Mouse (Mus musculus) monocyte, adult 5-6 weeks (primary cell): ENCODE data around the gene Pdzd2. TPM values are rescaled to one million over a fixed set of nuclear protein-coding genes. Genes with fewer than 3 reads are reported as not detected.
"Not testable (repeated sequence)": the region's sequence is repeated elsewhere in the genome, so short reads cannot be mapped to it uniquely, and the experiment has no call there.

Experiments
- ATAC-seq: fragments of 153-309, 156-312 bp; replicated peaks from 2 replicates; pipeline ENCODE4 v1.8.0; 2017; ENCODE audit warnings: mild to moderate bottlenecking; ENCODE audit not compliant: low TSS enrichment, insufficient number of reproducible peaks, severe bottlenecking, poor library complexity, low FRiP score
- total RNA-seq: library from RNA; stranded (forward); fragments of 200-1000, 200-491, 200-594 nt; gene quantifications from 3 replicates; pipeline ENCODE4 v1.2.3, GENCODE M21; 2017

The Pdzd2 gene
- total RNA-seq, 1 experiment from 2014 or later: 5.9 TPM

DNA sequence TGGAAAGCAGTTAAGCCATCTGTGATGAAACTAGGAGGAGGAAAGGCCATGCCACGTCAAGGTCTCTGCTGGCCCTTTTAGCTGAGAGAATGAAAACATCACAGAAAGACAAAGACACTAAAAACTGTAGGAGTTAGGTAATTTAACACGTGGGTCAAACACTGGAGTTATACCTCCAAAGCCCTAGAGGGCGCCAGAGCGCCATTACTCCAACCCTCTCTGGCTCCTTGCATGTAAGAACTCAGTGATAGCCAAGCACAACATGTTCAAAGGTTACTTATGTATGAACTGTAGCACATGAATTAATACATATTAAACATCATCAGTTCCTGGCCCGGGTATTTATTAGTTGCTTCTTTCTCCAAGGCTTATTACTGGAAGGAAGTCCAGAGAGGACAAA lies 359.2 kb downstream of the Pdzd2 start:
- peak; percentile 75 for ATAC-seq

DNA sequence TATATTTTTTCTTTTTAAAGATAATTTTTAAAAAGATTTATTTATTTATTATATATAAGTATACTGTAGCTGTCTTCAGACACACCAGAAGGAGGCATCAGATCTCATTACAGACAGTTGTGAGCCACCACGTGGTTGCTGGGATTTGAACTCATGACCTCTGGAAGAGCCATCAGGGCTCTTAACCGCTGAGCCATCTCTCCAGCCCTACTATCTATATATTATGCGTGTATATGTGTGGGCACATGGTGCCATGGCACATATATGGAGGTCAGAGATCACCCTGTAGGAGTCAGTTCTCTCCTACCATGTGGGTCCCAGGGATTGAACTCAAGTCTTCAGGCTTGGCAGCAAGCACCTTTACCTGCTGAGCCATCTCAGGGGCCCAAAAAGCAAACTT lies 359.7 kb downstream of the Pdzd2 start:
- ATAC-seq: no peak

DNA sequence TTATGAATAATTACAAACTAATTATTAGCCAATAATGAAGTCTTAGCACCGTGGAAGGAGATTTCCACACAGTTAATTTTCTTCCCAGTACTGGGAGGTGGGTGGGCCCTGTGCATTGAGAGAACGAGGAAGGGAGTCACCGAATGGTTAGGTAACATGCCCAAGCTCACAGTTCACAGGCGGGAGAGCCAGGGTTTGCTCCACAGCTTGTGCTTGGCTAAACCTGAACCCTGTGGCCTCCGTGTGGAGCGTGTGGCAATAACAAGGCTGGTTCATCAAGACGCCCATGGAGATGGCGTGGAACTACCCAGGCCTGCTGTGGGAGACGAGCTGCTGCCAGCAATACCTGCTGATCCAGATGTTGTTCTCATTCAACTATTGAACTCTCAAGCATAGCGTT lies 361.9 kb downstream of the Pdzd2 start:
- ATAC-seq: no peak

DNA sequence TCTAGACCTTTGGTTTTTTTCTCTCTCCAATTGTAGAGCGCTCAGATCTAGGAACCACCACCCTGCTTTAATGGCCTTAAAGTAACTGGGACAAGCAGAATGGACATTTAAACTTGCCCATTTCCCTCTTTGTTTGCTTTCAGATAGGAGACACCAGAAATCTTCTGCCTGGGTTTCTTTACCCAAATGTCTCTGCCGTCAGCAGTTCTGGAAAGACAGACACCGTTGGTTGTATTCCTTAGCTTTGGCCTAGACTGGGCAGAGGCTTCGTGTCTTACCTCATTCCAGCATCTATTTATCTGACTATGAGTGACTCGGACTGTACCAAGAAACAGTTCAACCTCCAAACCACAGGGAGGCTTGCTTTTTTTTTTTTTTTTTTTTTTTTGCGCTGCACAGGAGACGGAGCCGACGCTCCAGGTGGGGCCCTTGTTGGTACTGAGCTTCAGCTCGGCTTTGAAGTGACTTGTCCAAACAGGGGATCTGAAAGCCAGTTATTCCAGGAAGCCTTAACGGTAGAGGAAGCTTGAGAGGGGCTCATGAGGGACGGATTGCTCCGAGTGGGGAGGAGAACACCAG lies 363.1 kb downstream of the Pdzd2 start:
- ATAC-seq: no peak

DNA sequence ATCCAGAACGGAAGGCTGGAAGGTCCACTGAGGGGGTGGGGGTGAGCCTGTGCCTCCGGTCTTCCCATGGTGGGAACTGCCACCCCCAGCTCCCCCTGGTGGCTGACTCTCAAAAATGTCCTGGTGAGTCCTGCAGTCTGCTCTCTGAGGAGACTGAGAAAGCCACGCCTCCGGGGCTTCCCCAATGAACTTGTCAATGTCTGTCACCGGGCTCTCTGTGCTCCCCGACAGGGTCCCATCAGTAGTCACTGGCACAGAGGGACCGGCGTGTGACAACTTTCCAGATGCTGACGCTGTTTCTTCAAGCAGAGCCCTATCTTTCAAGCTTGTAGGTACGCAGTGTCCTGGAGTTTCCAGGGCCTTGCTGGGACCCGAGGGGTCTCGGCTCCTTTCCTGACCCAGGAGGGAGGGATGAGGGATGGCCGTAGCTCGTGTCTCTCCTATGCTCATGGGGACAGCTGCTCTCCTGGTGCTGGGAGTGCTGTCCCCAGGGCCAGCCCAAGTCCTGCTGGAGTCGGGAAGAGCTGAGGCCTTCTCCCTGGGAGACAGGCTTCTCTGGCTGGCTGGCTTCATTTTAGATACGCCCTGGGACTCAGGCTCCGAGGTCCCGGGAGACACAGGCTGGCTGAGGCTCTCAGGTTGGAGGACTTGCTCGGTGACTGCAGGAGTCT lies 363.9 kb downstream of the Pdzd2 start:
- peak; percentile 74 for ATAC-seq

DNA sequence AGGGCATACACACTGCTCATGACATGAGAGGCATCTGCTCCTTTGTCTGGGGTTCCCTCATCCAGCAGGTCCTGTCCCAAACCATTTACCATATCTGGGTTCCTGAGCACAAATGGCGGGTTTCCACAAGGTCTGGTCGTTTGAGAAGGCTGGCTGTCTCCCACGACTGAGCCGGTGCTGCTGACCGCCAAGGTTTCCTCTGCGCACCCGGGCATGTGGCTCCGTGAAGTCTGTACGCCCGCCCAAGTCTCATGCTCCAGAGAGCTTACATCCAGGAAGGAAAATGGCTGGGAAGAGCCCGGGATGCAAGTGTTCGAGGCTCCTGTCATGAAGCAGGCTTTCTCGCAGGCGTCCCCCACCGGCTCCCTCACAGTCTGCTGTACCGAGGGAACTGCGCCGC lies 364.8 kb downstream of the Pdzd2 start:
- ATAC-seq: no peak

DNA sequence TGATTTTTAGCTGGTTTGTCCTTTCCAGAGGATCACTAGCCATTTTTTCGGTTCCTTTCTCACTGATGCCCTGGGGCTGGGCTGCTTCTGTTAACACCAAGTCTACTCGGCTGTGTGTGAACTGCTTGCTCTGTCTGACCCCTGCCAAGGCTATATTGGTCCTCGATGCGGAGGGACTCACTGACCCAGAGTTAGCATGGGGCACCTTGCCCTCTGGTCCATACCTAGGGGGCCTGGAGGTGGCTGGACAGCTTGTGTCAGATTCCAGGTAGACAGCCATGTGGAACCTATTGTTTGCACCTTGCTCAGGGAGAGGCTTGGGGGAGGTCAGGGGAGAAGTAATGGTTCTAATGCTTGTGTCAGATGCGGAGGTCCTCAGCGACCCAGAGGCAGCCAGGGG lies 365.8 kb downstream of the Pdzd2 start:
- ATAC-seq: no peak

DNA sequence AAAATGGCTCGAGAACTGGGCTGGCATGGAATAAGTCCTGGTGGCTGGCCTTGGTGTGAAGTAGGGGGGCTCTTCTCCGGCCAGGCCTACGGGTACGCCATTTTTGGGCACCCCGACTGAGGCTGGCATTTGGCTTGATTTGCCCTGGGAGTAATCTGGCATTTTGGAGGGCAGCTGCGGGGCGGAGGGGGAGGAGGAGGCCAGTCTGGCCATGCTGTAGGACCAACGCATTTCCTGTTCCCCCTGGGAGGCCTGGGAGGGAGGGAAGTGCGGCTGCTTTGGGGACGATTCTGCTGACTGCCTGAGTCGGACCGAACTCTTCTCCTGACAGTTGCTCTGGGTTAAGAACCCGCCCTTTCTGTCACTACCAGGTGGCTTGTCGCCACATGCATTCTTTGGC lies 366.2 kb downstream of the Pdzd2 start:
- no peak for ATAC-seq

DNA sequence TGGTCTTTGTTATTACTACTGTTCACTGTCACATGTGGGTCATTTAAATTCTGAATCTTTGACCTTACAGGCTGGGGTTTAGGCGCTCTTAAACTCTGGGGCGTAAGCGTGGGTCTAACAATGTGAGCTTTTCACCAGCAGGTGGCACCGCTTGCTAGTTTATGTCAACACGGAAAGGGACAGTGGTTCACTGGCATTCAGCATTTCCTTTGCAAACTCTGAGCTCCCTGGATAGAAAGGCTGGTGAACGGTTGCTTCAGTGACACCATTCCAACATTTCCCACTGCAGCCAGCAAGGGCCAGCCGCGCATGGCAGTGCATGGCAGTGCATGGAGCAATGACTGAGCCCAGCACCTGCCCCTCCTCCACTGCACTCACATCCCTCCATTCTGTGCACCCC lies 368.5 kb downstream of the Pdzd2 start:
- peak; percentile 39; the same call in 1 of the 2 replicates for ATAC-seq

DNA sequence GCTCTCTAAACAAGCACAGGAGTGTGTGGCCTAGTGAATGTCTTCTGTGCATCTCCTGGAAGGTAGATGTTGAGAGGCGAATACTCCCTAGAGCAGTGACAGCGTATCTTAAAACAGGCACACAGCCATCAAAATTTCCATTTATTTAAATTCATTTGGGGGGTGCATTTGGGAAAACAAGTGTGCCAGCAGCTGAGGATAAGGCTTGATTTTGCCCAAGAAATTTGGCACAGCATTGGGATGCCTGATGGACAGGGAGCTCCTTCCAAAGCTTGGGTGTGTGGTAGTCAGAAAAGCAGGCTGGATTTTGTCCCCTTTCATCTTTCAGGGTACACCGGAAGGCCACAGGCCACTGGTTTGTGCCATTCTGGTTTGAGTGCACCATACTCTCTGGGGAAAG lies 369.6 kb downstream of the Pdzd2 start:
- ATAC-seq: no peak

DNA sequence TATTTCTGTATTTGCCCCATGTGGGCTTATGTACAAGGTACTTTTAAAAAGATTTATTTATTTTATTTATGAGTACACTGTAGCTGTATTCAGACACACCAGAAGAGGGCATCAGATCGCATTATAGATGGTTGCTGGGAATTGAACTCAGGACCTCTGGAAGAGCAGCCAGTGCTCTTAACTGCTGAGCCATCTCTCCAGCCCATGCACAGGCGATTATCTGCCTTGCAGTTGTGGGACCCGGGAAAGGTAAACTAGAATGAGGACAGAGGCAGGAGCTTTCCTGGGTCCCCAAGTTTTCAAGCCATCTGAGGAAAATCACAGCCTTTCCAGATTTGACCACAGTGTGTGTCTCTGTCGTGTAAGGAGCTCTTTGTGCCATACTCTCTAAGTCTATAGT lies 370.9 kb downstream of the Pdzd2 start:
- ATAC-seq: no peak

DNA sequence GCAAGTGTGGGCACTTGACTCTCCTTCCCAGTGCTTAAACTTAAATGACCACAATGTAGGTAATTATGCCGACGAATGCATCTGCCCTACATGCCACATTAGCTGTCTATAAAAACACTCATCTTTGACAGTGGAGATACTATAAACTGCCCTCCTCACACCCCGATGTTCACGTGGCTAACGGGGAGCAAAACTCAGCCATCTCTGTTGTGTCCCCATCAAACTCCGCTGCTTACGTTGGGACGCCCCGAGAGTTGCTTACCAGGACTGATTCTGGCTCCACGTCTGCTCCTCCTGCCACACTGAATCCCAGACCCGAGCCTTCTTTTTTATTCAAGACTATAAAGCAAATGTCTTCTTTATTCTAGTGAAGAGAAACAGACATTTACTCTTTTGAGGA lies 371.4 kb downstream of the Pdzd2 start:
- ATAC-seq: no peak

DNA sequence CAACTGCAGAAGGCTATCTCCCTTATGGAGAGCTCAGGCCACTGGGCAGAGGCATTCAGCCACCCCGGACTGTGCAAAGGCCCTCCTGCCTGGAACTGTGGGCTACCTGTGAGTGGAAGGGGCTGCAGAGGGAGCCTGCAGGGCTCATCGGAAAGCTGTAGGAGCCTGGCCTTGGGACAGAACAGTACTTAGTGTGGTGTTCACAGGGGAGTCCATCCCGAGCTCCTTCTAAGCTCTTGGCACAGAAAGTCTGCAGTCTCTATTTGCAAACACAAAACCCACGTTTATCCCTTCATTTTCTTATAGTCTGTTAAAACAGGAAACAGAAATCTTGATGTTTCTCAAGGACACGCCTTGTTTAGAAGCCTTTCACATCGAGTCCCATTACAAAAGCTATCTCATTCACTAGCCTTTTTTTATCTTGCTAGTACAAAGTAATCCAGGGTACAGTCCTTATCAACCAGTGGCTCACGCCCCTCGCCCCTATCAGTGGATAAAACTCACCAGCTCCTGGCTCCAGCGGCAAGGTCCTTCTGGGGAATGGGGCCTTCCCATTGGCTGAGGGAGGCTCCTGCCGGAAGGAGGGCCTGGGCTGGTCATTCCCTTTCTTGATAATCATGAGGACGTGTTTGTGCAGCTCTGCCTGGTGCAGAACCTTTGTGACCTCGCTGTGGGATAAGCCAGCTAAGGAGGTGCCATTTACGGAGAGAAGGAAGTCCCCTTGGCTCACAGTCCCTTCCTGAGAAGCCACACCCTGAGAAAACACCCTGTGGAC lies 372.2 kb downstream of the Pdzd2 start:
- no peak for ATAC-seq

DNA sequence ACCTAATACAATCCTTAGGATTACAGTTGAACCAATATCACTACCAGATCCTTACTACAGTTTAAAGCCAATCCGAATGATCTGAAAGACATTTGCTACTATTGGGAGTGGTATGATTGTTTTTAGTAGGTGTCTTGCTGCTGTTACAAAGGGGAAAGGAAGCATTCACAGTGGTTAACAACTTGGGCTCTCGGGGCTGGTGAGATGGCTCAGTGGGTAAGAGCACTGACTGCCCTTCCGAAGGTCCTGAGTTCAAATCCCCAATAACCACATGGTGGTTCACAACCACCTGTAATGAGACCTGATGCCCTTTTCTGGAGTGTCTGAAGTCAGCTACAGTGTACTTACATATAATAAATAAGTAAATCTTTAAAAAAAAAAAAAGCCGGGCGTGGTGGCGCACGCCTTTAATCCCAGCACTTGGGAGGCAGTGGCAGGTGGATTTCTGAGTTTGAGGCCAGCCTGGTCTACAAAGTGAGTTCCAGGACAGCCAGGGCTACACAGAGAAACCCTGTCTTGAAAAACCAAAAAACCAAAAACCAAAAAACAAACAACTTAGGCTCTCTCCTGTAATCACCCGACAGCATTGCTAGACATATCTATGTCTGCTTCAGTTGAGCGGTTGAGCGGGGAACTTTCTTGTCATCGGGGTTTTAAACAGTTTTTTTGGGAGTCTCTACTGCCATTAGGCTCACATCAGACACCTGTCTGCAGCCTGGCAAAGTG lies 373.0 kb downstream of the Pdzd2 start:
- not testable (repeated sequence) for ATAC-seq

DNA sequence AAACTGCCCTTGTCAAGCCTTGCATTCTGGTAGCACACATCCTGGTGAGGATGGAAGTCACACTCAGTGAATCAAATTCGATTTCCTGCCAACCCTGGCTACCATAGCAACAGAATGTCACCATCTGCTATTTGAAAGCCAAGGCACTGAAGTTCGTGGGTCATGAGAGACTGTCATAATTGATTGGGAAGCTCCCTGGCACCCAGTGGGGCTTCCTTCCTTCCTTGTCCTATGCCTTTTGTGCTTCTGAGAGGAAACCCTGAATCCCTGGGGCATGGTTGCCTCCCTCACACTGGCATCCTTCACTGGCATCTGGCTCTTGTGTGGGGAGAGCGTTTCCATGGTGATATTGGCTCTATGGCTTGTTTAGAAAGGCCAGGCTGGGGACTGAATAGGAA lies 373.7 kb downstream of the Pdzd2 start:
- ATAC-seq: no peak

DNA sequence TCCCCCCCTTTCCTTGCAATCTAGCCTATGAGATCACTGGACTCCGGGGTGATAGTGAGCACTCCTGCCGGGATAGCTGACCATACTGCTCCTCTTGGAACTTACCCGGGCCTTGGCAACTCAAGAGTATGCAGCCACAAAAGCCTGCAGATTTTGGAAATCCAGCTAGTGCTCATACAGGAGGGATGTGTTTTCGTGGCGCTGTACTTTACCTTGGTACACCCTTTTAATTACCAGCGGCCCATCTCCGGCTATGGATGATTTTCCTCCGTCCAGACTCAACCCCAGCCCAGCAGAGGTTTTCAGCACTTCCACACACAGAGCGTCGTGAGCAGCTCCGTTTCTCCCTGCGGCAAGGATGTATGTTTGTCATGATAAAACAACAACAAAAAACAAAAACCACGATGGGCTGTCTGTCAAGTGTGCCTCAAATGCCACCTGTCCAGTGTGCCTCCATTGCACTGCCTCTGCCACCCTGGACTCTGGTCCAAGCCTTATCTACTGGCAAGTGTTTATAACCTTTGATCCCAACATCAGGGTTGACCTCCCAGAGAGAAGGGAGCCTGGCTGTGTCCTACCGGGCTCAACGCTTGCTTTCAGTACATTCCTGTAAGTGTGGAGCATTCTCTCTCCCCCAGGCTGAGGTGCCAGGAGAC lies 374.2 kb downstream of the Pdzd2 start:
- ATAC-seq: no peak

DNA sequence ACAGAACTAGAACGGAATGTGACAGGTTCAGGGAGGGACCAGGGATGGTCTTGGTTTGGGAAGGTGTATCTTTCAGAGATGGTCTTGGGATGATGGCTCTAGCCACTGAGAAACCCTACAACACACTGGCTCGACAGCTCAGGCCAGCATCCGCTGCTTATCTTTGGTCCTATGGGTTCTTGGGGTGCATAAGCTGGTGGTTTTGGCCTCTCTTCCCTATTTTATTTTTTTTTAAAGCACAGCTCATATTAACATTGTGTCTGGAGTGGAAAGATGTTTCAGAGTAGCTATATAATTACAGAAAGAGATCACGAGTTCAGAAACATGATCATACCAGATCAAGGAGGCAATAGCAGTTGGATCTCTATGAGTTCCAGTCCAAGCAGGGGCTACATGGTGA lies 375.6 kb downstream of the Pdzd2 start:
- ATAC-seq: no peak

DNA sequence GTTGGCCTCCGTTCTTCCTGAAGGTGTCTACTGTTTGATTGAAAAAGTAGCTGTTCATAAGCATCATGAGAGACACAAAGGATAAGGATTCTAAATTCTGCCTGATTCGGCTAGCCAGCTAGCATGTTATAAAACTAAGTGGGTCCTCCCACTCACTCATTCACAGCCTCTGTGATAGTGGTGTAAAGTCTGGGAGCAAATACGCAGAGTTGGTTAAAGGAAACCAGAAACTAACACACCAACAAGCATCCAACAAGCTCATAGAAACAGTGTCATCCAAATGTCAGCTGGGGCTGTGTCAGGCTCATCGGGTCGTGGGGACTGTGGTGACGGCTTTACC lies 377.1 kb downstream of the Pdzd2 start:
- ATAC-seq: no peak

DNA sequence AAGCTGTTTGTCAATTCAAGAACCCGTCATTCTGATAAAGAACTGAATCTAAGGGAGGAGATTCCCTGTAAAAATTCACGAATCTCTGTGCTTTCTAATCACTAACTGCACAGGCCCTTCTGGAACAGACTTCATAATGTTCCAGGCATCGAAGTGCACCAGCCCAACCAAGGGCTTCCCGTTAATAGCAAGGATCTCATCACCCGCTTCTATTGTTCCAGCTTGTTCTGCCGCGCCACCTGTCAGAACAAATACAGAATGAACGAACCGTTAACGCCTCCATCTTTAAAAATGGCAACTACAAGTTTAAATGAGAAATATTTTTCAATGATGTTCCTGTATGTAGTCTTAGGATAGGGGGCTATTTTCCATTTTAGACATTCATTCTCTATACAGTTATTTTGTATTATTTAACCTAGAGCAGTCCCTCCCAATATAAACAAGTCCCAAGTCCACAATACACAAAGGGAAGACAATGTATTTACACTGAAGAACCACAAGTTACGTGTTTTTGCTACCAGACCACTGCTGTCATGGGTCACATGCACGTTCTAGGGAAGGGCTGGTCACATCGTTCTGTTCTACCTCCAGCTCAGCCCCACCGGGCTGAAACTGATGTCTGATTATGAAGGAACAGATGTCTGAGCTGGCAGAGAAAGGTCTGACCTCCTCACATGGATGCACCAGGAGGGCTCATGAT lies 377.6 kb downstream of the Pdzd2 start:
- no peak for ATAC-seq
